Mouse (Mus musculus): ENCODE measurements around the gene Brs3.

The Brs3 gene

DNA sequence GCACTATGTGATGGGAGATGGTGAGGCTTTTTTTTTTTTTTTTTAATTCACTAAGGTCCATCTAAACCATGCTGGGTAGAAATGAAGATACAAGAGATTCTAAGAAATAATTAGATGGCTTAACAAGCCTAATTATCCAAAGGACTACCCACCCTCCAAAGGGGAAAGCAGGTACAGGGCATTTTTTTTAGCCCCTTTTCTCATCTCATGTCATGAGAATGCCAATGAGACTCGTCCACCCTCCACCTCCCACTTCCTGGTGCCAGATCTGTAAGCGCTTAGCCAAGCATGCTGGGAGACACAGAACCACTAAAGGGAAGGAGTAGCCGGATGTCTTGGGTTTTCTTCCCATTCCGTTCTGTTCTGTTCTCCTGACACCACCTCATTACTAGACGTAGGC, at the start of gene Brs3:
Gene Brs3, plus strand, starts transcription at position 301 of the 400 bp plus-strand sequence.
- no peak for DNase-seq

DNA sequence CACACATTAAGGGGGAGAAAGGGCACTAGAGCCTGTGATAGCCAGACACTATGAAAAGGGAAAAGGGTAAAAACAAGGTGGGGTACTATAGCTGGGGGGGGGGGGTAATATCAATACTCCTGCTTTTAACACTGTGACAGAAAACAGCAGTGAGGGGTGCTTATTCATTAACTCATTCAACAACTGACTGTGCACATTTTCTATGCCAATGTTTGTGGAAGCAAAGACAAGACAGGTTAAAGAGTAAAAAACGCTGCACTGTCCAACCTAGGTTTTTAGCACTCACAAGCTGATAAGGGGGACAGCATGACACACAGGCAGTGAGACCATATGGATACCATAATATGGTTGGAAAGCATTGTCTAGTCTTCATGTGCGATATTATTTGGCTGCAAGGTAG, 30.0 kb upstream of the Brs3 start:
- DNase-seq, result no peak

DNA sequence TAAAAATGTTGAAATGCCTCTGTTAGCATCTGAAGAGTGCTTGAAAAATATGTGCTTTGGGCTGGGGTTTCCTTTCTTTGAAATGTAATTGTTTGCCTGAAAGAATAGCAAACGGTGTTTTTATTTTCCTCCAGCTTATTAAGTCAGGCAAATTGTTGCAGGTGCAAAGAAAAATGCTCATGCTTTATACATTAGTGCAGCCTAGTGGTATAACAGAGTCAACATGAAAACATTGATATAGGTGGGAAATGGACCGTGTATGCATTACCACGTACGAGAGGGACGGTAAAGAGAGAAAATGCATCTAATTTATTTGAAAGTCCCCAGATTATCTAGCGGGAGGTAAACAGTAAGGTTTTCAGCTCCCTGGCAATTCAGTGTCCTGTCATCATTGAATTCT, 995 bp downstream of the Brs3 start:
- no peak for DNase-seq

DNA sequence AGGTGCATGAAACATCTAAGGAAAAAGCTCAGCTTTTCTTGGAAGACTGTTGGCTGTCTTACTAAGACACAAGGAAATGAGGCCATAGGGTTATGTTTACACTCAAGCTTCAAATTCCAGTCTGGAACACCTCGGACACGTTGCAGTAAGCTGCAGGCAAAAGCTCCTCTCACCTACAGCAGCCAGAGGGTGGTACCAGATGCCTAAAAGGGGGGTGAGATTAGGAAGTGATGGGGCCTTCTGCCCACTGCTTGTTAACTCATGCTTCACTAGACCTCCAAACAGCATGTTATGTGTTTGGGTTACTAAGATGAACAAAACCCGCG, 9.9 kb downstream of the Brs3 start:
- DNase-seq, result no peak

DNA sequence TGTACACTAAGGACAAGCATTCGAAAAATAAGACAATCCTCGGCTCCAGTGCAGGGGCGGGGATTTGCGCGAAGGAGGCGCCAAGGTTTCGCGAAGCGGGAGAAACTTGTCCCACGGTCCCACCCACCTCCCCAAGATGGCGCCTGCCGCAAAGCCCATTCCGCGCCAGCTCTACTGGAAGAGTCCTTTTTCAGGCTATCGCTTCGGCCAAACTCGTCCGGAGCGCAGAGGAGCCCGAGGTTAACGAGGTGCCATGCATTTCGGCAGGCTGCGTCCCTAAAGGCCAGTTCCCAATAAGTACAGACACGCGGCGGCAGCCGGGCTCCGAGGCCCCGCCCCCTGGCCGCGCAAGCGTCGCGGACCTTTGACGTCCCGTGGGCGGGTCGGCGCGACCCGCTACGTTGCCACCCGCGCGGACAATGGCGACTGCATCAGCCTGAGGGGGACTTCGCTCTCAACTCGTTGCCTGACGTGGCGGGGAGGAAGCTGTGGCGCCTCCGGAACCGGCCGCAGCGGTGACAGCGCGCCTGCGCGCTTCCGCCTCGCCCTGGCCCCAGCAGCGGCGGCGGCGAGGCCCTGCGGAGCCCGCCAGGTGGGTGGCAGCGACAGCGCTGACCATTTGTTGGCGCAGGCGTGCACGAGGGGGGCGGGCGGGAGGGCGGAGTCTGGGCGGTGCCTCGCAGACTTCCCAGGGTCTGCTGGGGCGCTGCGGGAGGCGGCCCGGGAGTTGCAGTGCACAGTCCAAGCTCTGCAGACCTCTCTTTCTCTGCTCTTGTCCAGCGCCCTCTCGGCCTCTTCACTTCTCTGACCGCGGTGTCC, 10.5 kb downstream of the Brs3 start, which contains the start of gene Htatsf1:
Gene Htatsf1, plus strand, starts transcription at position 410 of the 819 bp plus-strand sequence.
- peak; percentile 87 to 90 for DNase-seq

DNA sequence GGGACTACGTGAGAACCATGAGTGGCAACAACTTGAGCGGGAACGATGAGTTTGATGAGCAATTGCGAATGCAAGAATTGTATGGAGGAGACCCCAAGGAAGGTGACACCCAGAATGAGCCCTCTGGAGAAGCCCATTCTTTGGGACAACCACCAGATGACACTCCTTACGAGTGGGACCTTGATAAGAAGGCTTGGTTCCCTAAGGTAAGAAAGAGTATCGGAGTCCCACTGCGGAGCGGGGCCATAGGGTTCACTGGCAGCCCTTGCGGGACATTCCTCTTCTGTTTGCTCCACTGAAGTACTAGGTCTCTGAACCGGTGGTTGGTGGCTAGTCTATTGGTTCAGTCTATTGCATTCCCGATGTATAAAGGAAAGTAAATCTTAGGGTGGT, 11.1 kb downstream of the Brs3 start:
- no peak for DNase-seq

DNA sequence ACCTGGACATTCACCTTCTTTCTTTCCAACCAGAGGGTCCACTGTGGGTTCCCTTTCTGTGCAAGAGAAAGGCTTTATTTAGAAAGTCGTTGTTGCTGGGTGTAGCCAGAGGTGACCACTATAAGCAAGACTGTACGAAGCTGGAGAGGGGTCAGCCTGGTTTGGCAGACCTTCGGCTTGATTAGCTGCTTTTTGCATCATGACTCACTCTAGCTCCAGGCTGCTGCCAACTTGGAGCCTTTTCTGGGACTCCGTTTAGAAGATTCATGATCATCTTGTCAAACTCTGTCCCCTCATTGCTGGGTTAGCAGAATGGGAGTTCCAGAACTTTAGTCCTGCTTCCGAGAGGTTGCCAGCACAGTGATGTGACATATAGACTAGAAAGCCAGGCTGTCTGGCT, 38.6 kb downstream of the Brs3 start:
- DNase-seq, result no peak

DNA sequence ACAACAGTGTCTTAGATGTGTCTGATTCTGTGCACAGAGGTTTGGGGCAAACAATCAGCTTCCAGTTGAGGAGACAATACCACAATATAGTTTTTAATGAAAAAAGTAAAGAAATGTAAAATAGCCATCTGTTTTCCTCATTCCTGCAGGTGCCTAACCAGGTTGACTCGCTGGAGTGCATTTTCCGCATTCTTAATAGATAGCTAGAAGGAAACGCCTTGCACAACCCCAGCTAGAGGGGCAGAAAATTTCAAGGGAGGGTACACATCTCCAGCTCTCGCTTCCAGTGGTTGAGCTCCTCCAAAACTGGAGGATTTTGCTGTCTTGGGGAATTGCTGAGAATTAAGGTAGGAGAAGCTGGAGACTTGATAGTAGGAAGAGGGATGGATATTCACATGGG, 44.9 kb downstream of the Brs3 start, which contains the start of gene Vgll1:
Gene Vgll1, plus strand, starts transcription at position 301 of the 400 bp plus-strand sequence.
- DNase-seq, result no peak

Data from cerebellum, postnatal 10 days (tissue).